Mouse (Mus musculus) cerebellum, adult 11-12 months (tissue): ENCODE results near the gene Arl5a.

Source experiments
- DNase-seq: peaks from one replicate; pipeline ENCODE4 v3.0.0; 2022

Gene Arl5a

DNA sequence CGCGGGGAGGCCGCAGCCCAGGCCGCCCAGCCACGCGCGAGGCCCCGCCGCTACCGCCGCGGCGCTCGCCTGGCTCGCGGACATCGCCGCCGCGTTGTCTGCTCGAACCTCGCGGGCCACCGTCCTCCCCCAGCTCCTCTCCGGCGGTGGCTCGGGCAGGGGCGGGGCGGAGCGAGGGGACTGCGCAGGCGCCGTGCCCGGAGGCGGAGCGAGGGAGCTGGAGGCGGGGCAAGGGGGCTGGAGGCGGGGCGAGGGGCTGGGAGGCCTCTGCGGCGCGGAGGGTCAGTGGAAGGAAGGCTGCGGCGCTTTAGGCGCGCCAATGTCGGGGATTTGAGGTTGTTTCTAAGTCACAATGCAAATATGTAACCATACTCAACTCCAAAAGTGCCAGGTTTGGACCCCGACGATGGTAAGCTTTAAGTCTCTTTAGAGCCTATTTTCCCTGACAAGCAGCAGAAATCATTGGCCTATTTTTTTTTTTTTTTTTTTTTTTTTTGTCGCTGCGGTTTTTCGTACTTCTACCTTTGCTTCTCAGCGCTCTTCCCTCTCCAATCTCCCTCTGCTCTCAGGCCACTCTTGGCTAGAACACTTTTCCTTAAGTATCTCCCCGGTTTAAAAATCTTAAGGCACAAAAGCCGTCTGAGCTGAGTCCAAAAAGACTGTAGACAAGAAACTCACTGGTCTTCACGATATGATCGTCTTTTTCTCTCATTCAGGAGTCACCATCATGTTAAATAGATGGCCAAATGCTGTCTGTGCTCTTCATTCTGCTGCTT, at the start of gene Arl5a:
Gene Arl5a (minus strand): TSS at position 155 of the 776 bp plus-strand sequence.
- peak; percentile 92 for DNase-seq

DNA sequence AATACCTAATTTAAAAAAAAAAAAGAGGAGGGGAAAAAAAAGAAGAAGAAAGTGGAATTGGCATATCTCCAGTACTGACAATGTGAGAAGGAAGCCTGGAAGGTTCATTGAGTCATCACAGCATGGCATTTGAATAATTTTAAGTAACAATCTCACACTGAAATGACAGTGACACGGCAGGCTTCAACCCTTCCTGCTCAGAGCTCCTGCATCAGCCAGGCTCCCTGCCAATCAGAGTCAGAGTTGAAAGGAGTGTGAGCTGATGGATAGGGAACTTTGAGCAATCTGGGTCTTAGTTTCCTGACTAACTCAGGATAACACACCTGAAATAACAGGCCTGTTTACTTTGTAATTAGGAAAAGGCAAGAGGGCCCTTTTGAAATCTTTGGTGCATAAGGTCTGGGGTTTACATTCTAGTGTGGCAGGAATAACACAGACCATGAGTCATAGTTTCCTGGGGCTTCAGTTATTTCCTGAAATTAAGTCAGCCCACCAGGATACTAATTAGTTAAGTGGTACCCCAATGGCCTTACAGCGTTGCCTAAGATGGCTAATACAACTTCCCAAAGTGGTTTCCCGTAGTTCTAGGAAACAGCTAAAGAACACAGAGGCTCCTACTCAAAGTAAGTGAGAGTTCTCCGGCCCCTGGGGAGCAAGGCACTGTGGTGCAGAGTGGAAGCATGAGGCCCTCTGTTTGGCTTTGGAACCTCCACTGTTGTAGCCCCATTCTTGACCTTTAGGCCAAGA, 47.0 kb upstream of the Arl5a start:
- DNase-seq: peak; percentile 29

DNA sequence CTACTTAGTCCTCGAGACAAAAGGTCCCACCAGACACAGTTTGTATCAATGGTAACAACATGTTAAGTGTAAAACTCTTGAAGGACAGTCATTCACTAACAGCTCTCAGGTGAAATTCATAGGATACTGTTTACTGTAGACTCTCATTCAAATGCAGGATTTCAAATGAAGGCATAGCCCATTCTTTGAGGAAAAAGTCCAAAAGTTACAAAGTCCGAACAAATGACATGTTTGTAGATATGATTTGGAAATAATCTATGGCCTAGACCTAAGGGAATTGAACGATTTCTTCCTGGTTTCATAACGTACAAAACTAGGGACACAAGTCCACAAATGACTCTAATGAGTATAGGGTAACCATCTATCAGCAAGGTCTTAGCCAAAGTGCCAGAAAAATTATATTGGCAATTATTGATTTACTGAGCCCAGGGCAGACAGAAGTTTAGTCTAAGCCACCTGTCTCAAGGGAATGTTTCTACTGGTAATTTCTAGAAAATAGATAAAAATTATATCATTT, 45.4 kb upstream of the Arl5a start:
- DNase-seq: no peak

DNA sequence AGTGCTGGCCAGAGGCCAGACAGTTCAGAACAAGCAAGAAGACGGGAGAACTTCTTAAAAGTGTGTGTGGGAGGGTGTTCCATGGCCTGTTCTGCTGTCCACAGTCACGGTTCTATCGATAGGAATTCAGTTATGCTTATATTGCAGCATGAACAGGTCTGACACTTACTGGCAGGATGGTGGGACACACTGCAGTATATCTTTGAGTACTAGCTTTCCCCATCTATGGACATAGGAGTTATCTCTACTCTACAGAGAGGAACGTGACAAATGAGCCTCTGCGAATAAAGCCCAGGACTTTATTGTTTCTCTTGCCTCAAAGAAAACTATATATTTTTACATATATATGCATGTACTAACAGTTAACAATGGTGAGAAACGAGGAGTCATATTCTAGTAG, 42.9 kb upstream of the Arl5a start:
- no peak for DNase-seq

DNA sequence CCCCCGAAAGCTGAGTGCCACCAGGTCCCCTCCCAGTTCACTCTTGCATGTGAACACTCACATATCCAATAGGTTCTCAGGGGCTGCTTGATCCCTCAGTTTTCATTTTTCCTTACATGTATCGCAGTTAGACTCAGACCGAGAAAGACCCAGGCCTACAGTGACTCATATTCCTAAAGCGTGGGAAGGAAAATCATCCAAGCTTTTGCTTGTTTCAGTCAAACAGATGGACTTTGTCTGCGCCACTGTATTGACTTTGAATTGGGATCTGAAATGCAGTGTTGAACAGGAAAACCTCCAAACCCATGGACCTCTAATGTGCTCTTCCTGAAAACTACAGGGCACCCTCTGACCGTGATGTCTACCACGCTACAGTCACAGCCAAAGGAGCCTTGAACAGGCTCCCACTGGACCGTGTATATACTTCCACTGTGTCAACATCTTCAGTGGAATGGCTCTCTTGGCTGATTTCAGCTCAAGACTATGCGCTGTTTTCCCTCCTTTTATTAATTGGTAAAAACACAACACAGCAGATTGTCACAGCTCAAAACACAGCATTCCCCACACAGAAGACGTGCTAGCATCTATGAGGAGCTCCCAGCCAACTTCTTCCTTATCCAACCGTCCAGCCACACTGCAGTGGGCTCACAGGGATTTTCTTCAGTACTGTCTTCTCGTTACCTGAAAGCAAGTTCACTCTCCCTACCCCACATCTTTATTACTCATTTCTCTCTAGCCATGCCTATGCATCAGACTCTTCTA, 36.7 kb upstream of the Arl5a start:
- DNase-seq: no peak

DNA sequence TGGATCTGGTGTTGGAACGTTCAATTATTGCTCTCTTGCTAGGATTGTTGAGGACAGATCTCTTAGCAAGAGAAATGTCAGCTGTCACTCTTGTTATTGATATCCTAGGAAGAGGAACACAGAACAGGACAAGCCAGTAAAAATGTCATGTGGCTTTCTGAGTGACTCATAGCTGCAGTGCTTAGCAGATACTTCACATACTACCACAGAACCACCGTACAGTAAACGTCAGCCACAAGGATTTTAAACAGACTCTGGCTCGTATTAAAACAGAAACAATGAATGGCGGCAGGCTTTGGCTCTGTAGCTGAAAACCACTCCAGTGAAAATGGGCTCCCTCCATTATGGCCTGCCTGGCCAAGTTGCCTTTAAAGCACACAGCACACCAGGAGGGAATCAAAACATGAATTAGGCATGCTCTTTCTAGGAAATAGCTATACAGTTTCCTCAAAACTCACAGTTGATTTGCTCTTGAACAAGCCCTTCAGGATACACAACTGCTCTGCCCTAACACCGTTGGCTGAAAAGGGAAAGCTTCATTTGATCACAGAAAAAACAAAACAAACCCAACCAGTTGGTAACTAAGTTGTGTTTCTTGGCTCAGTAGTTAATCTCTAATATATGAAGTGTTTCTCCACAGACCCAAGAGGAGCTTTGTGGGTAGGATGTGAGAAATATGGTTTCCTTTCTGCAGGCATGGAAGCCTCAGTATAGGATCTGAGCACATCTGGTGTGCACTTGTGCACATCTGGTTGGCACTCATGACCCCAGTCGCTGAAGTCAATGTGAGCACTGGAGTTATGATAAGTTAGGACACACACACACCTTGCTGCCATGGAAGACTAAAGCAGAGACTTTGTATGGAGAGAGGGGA, 31.1 kb upstream of the Arl5a start:
- no peak for DNase-seq

DNA sequence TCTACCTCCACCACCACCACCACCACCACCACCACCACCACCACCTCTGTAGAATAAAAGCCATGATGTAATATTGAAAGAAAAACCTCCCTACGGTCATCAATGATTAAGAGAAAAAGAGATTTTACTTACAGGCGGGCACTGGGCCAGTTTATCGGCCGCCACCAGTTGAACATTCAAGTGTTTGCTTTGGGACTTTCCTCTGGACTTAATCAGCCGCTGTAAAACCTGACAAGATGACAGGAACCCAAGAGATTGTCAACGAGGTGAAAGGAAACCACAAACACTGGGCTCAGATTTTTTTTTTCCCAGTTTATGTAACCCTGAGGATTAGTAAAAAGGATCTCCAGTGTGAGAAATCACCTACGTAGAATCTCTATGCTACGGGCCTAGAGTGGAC, 25.1 kb upstream of the Arl5a start:
- DNase-seq: no peak

DNA sequence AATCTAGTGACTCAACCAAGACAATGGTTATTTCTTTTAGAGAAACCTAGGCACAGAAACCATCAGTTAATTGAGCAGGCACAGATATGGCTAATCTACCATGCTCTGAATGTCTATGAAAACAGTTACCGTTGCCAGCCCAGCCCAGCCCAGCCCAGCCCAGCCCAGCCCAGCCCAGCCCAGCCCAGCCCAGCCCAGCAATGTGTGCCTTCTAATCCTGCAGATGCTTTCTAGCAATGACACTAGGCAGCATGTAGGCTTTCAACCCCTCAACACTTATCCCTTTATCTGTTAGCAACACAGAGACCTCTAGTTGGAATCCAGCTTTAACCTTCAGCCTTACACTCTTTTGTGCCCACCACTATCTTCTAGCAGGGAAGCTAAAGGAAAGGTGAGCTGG, 24.2 kb upstream of the Arl5a start:
- DNase-seq: no peak

DNA sequence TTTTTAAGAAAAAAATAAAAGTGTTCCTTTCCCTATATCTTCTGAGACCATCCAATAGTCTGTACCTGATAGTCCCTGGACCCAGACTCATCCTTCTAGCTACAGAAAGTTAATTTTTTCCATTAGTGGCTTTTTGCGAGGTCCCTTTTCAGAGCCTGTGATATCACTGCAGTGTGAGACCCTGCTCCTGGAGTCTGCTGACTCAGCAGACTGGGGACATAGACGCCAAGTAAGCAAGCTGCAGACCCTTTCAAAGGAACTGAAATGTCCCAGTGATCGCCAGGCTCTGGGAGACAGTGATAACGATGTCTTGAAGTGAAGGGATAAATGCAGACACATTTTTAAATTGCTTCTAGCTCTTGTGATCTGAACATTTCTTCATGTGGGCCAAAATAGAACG, 21.9 kb upstream of the Arl5a start:
- DNase-seq: no peak

DNA sequence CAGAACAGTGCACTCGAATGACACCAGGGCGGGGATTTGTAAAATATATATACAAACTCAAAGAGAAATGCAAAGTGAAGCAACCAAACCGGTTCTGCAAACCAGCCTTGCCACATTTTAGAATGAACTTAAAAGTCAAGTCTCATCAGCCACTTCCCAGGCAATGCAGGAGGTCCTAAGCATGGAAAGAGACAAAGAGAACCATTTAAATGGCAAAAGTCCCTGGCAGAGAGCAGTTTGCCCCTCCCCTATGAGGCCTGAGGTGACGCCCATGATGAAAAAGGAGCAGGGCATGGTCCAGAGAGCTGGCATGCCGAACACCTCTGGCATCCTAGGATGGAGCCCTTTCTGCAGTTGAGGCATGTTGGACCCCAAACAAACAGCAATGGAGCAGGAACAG, 17.4 kb upstream of the Arl5a start:
- DNase-seq: no peak

DNA sequence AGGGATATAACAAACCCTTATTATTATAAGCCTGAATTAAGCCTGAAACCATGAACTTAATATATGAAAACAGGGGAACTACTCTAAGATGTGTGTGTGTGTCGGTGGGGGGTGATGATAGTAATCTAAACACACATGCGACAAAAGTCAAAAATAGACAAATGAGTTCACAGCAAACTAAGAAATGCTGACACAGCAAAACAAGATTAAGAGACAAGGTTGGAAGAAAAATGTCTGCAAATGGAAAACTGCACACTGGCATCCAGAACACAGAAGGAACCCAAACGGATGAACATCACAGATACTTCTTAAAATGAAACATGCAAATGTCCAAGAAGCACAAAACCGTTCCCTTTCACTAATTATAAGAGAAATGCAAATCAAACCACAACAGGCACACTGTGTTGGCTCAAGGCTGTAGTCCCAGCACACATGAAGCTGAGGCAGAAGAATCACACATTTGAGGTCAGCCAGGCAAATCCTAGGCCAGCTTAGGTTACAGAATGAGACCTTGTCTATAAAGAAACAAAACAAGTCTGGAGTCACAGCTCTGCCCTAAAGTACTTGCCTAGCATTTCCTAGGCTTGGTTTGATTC, 15.8 kb upstream of the Arl5a start:
- DNase-seq: no peak

DNA sequence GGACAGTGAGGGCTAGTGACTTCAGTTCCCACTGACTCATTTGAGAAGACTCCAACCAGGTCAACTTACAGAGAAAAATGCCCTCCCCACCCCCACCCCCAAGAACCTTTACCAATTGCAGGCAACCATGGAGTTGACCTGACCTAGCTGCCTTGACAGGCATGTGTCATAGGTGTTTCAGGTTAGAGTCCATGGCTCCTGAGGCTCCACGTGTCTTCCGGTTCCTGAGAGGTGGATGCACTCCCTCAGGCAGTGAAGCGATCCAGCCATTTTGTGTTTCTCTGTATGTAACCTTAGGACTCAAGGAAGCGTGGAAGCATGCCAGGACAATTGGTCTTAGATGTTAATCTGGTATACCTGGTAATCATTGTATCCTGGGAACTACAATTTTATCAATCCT, 13.7 kb upstream of the Arl5a start:
- DNase-seq: no peak

DNA sequence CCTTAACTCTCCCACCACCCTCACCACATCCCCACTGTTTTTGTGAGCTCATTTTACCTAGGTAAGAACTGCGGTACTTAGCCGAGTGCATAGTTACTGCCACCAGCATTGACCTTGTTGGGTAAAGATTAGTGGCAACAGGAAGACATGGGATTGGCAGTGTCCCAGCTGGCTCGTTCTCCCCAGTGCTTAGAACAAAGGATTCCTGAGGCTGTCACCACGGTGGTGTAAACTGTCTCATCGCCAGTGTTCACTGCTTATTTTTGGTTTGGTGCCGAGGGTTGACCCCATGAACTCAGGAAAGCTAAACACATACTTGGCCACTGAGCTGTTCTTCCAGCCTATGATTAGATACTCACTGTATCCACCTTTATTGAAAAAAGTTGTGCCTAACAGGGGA, 13.3 kb upstream of the Arl5a start:
- peak; percentile 74 for DNase-seq

DNA sequence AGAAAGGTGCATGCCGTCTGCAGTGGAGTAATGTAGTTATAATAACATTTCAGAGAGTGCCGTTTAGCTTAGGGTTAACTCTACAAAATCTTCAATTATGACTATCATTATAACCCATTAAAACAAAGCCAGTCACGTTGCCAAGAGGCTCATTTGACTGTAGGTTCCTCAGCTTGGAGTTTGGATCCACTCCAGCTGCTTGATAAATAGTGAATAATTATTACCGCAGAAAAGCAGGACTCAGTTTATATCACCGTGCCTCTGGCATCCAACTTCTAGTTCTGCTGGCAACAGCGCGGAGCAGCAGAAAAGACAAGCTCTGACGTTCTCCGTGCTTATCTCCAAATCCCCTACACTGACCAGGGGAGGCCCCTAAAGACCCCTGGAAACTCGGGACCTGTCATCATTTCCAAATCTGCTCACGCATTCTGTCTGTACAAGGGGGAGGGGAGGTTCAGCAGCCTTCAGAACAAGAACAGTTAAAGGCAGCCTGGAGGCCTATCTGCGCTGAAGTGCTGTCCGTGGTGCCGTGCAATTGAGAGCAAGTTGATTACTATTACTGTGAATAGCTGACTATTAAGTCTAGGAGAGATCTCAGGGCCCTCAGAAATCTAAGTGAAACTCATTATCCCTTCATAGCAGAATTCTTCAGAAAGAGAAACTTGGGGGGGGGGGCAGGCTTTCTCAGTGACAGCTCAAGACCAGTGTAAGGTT, 11.4 kb upstream of the Arl5a start:
- DNase-seq: no peak

DNA sequence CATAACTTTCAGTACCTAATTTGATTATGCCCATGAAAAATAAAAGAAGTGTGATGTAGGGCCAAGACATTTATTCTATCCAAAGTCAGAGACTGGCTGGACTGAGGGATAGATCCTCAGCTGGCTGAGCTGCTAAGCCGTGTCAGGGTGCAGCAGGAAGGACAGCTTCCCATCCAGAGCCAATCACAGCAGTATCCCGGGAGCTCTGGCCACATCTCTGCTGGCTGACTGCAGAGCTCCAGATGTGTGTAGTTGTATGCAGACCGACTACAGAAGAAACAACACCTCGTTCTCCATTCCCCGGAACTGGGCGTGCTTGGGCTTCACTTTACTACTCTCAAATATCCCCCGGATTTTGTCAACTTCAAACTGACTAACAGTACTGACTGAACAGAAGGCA, 8.7 kb upstream of the Arl5a start:
- no peak for DNase-seq

DNA sequence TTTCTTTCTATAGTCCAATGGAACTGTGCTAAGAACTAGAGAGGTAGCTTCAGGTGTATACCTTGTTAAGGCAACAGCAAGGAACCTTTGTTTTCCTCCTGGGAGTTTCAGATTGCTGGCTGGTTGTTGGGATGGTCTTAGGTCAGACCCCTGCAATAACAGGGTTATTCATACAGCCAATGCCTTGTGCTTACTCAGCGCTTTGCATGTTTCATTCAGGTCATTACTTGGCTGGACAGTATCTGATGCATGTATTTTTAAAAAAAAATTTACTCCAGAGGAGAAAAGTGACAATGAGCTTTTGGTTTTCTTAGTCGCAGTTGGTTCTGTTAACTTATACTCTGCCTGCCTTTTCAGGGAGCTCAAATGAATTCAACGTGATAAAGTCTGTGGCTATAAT, 2.7 kb upstream of the Arl5a start:
- DNase-seq: no peak

DNA sequence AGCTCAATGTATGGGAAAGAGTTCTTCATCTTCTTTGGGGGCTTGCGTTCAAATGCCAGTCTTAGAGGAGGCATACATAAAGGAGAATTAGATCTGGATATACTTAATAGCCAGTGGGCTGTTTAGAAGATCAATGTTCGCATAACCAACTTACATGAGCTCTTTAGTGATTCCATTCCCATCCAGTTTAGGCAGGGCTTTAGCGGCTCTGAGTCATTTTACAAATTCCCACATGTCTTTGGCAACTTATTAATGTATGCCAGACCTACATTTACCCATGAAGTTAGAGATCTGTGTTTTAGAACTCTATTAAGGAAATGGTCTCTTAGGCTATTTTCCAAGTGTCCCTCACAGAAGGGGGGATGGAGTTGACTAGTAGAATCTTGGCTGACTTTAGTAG, 1.3 kb upstream of the Arl5a start:
- no peak for DNase-seq

DNA sequence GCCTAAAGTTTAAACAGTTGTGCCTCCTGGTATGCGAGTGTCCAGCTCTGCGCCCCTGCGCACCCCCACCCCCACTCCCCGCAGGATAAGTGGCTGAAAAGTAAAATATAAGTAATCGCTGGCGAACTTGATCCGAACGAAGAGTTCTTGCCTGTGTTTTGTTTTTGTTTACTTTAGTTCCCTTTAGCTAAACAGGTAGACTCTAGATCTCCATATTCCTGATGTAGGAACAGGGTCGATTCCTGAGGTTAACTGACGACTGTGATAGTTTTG, 758 bp upstream of the Arl5a start:
- DNase-seq: no peak

DNA sequence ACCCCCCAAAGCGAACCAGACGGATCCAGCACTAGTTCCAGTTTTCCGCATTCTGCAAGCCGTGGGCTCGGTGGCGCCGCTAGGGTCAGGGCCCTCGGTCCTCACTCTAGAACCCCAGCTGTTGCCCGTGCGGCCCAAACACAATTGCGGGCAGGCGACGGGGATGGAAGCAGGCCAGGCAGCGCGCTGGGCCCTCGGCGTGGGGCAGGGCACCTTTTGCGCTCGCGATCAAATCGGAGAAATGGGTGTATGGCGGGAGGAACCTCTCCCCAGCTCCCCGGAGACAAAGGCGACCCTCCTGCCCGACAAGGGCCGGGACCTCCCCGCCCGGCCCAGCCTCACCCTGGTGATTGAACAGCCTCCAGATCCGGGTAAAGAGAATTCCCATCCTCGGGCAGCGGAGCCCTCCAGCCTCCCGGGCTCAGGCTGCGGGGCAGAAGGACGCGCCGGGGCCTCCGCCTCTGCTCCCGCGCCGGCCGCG, 413 bp downstream of the Arl5a start:
- no peak for DNase-seq

DNA sequence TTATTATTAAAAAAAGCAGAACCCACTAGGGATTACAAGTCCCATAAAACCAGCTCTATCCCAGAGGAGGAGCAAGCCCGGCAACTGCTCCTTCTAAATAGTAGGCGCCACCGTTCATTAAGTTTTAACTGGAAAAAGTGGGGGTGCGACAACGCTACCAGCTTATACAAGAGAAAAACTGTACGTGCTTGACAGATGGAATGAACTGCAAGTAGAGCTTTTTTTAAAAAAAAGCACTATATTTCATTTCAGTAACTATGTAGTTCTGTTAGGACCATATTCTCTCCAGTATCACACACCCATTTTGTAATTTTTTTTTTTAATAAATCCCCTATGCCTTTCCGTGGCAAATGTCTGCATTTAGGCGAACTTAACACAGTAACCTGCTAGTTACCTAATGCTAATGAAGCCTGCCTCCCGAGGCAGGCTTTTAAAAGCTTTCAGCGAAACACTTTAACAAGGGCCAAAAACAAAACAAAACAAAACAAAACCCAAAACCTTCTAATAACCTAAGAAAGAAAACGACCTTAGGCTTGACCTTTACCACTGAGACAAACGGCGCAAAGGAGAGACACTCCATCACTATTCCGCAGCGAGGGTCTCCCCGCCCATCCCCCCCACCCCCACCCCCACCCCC, 972 bp downstream of the Arl5a start:
- peak; percentile 35 for DNase-seq
